Mouse (Mus musculus) retina, postnatal 7 days (tissue): ENCODE results near the gene Ap3d1.

Source experiments
- DNase-seq: peaks from one replicate; pipeline ENCODE4 v3.0.0-alpha.2; 2012; ENCODE audit warnings: low read depth, low spot score

Ap3d1 gene

DNA sequence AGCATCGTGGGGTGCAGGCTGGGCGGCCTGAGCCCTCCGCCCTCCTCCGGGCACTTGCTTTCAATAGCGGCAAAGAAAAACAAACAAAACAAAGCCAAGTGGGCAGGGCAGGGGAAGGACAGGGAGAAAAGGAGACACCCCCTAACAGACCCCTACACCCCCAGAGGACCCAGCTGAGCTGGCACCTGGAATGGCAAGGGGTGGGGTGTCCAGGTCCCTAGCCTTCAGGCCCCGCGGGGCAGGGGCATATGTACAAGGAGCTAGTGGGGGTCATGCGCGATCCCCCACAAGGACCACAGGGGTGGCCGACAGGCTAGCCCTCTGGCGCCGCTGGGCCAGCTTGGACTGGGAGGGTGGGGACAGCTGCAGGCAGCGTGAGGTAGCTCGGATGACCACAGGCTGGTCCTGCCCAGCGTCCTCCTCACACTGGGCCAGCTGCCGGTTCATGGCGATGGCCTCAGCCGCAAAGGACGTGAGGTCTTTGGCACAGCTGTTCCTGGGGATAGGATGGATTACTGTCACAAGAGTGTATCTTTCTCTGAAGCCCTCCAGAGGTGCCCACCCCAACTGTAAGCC lies 75.1 kb downstream of the Ap3d1 start:
- no peak for DNase-seq

DNA sequence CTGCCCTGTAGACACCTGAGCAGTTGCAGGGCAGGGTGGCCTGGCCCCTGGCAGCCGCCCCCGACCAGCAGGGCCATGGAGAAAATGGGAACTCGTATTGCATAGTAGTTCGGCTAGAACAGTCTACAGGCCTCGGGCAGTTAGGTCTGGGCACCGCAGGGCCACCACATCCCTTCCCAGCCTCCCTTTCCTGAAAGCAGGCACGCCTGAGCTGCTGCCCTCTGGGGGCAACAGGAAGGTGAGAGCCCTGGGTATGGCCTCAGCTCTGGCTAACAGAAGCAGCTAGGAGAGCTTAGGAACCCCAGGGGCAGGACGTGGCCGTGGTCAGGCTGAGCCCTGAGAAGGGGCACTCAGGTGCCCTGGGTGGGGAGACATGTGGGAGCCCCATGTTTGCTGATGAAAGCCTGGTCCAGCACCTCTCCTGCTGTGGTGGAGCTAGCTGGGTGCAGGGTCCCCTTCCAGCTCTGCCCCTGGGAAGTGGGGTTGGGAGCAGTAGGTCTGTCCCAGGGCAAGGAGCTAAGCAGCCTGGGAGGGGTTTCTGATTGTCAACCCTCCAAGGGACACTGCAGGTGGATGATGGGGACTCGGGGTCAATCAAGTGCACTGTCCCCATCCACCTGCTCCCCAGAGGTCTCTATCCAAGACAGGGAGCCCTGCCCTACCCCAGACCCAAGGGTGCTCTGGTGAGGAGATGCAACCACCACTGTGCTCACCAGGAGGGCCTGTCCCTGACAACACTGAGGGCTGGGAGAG lies 75.9 kb downstream of the Ap3d1 start:
- DNase-seq, result no peak

DNA sequence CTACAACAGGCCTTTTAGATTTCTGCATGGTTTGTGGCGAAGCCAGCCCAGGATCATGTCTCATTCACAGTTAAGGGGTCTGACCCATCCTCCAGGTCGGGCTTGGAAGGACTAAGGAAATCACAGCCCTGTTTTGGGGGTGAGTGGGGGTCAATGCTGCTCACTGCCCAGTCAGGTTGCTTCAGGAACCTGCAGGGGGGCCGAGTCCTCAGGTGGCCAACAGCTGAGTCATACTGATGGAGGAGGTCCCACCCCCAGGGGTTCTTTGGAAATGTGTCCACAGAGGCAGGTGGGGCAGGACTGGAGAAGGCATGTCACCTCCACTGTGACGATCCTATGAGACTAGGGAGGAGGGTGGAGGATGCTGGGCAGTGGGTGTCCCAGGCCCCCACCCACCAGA lies 76.6 kb downstream of the Ap3d1 start:
- DNase-seq, result no peak

DNA sequence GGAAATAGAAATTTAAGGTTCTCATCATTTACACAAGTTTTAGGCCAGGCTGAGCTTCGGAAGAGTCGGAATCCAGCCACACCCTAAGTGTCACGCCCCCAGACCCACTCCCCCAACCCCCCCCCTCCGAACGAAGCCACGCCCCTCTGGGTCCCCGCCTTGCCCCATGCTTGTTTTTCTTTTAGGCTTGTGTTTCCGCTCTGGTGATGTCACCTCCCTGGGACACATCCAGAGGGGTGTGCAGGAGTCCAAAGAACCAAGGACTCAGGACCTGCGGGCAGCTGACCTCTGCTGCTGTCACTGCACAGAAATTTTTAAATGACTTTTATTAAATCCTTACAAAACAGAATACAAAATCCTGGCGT lies 77.1 kb downstream of the Ap3d1 start:
- no peak for DNase-seq

DNA sequence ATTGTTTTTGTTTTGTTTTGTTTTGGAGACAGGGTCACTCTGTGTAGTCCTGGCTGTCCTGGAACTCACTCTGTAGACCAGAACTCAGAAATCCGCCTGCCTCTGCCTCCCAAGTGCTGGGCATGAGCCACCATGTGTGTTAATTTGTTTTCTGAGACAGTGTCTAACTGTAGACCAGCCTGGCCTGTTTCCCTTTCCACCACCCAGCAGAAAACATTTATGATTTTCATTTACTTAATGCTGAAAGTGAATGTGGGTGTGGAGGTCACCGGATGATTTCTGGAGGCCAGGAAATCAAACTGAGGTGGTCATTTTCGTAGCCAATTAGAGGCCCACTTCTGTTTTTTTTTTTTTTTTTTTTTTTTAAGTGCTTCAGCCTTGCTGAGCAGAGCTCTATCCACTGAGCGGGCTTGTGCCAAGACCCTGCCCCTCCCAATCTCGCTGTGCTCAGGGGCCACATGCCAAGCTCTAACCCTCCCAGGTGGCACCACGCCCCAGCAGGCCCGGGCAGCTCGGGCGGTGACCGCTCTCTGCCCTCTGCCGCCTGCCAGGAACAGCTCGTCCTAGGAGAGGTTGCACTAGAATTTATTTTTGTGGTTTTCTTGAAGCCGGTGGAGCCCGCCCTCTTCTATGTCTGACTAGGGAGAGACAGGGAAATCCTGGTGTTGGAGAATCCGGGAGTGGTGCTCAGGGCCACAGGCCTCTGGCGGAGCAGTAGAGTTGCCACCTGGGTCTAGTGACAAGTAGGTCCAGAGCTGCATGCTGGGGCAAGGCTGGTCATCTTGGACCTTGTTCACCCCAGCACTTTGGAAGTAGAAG lies 77.7 kb downstream of the Ap3d1 start:
- DNase-seq, result no peak

DNA sequence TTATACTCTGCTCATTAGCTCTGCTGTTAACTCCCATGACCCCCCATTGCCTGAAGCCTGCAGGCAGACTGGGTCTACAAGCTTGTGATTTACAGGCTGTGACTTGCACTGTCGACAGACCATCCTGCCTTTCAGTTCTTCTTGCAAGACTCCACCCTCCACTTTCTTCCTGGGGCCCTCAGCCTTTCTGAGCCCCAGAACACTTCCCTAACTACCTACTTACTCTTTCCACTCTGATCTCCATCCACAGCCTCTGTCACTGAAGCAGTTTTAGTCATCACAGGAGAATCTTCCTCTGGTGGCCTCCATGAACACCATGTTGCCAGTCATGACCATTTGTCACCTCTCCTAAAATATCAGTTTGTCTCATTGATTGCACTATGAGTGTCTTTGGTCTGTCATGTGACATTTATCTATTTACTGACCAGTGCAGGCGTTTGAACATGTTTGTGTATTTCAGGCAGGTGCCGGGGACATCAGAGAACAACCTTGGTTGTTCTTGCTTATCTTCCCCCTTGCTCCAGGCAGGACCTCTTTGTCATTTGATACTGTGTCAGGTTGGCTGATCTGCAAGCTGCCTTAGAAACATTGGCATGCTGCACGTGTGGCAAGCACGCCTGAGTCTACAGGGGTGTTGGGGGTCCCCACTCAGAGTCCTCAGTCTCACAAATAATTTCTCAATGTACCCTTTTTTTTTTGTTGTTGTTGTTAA lies 78.4 kb downstream of the Ap3d1 start:
- no peak for DNase-seq

DNA sequence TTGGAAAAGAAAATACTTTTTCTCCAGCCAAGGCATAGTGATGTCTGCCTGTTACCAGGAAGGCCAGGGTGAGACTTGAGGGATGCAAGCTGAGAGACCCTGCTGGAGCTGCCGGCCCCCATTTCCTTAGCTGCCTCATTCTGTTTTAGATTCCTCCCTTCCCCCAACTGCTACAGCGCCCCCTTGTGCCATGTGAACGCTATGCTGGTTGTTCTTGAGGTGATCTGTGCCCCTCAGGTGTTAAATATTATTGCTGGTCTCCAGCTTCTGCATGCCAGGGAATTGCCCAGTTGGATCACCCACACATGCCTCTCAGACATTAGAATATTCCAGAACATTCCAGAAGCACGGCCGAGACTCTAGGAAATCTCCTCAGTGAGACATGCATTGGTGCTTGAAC lies 80.9 kb downstream of the Ap3d1 start:
- DNase-seq, result no peak

DNA sequence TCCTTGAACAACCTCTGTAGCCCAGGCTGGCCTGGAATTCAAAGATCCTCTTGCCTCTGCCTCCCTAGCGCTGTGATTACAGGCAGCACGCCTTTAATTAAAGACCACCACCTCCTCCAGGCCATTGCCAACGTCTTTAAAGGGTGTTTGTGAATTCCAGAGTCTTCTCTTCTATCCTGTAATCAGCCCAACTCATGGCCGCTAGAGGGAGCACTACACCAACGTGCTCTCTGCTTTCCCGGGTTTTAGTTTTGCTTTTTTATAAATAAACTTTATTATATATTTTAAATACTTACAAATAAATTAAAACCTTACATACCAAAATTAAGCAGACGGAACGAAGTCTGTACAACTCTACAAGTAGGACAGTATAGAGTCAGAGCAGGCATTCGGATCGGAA lies 82.9 kb downstream of the Ap3d1 start:
- peak; percentile 67 for DNase-seq

DNA sequence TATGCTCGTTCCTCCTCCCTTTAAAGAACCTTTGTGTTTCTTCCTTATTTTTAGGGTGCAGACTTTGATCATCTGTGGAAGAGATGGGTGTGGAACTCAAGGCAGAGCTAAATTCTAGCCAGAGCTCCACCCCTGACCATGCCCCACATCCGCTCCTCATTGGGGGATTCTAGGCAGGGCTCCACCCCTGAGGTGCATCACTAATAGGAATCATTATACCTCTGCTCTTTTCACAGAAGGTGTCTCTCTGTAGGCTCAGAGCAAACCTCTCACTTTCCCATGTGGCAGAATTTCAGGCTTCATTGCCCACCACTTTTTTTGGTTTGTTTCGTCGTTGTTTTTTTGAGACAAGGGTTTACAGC lies 83.2 kb downstream of the Ap3d1 start:
- no peak for DNase-seq

DNA sequence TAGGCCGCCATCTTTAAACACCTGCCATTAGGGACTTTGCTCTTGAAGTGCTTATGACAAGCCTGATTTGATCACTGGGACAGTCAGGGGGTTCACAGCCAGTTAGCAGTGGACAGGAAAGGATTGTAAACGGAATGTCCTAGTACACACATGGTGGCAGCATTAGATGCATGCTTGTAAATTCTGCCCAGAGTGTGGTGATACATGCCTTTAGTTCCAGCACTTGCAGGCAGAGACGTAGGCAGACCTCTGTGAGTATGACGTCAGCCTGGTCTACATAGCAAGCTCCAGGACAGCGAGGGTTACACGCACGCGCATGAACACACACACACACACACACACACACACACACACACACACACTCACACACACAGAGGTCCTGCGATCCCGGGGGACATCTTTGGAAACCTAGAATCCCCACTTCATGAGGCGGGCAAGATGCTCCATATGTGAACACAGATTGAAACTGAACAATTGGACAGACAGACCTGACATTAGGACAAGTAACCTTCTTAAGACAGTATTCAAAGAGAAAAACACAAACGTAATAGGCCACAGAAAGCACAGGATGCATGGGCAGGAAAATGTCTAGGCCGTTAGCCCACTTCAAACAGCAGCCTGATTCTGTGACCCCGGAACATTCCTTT lies 83.7 kb downstream of the Ap3d1 start:
- DNase-seq, result no peak
